Mouse (Mus musculus) liver, postnatal 0 days (tissue): ENCODE results near the gene Cmtm4. TPM values are rescaled to one million over a fixed set of nuclear protein-coding genes. Genes with fewer than 3 reads are reported as not detected.

Source experiments
- ATAC-seq: fragments of 200-750 bp; cut with Nextera tagmentation; 2 replicates; pipeline ENCODE4 v1.8.0; 2017; ENCODE audit warnings: mild to moderate bottlenecking, moderate library complexity
- DNase-seq: peaks from one replicate; pipeline ENCODE4 v3.0.0-alpha.2; 2016
- H3K27ac ChIP-seq: fragments of 300-500 bp; sonication (generic); 2 replicates; pipeline ENCODE4 v1.5.1; 2014; ENCODE audit warnings: antibody characterized with exemption, moderate library complexity, mild to moderate bottlenecking, low read depth
- H3K27me3 ChIP-seq: fragments of 300-500 bp; sonication (generic); 2 replicates; pipeline ENCODE4 v1.6.1; 2014; ENCODE audit warnings: low read length, control low read depth, mixed read lengths; ENCODE audit not compliant: insufficient read depth
- H3K36me3 ChIP-seq: fragments of 300-500 bp; sonication (generic); replicated peaks from 2 replicates; pipeline ENCODE4 v1.6.1; 2014; ENCODE audit warnings: mild to moderate bottlenecking, control low read depth, low read length, moderate library complexity, mixed read lengths; ENCODE audit not compliant: insufficient read depth
- H3K4me1 ChIP-seq: fragments of 300-500 bp; sonication (generic); 2 replicates; pipeline ENCODE4 v1.6.1; 2014; ENCODE audit warnings: antibody characterized with exemption, mild to moderate bottlenecking, control low read depth; ENCODE audit not compliant: insufficient read depth
- H3K4me2 ChIP-seq: fragments of 300-500 bp; sonication (generic); 2 replicates; pipeline ENCODE4 v1.6.1; 2014; ENCODE audit warnings: low read depth, mild to moderate bottlenecking, low read length, moderate library complexity, mixed read lengths
- H3K4me3 ChIP-seq: fragments of 300-500 bp; sonication (generic); 2 replicates; pipeline ENCODE4 v1.5.1; 2014; ENCODE audit warnings: low read depth, low read length
- H3K9ac ChIP-seq: fragments of 300-500 bp; sonication (generic); replicated peaks from 2 replicates; pipeline ENCODE4 v1.6.1; 2014; ENCODE audit warnings: mild to moderate bottlenecking, moderate library complexity
- H3K9me3 ChIP-seq: fragments of 300-500 bp; sonication (generic); 2 replicates; pipeline ENCODE4 v1.6.1; 2016; ENCODE audit warnings: mild to moderate bottlenecking, control low read depth, low read length, mixed read lengths
- CTCF ChIP-seq: sonication (generic); IDR thresholded peaks from 2 replicates; pipeline ENCODE4 v1.5.1; 2016; ENCODE audit warnings: antibody characterized with exemption, low read depth
- EP300 ChIP-seq: IDR thresholded peaks from 2 replicates; pipeline ENCODE4 v1.6.1; 2016; ENCODE audit warnings: antibody characterized with exemption, low read depth, mild to moderate bottlenecking
- WGBS: fragments of 180-500 bp; shearing (Covaris S2); extraction: QIAGEN DNeasy Blood & Tissue Kit; methylation state at CpG from one replicate; pipeline ENCODE4 v1.1.7; 2014; ENCODE audit not compliant: insufficient replicate concordance; 5-methylcytosine and 5-hydroxymethylcytosine counted together
- polyA plus RNA-seq: library from polyadenylated mRNA; unstranded; fragments of >200 nt; fragmentation: Nextera tagmentation; extraction: Ambion mirVana; gene quantifications from 2 replicates; pipeline ENCODE4 v1.2.1, GENCODE M21; 2015

Cmtm4 gene
- polyA plus RNA-seq, 1 experiment from 2014 or later: 0.94 TPM

DNA sequence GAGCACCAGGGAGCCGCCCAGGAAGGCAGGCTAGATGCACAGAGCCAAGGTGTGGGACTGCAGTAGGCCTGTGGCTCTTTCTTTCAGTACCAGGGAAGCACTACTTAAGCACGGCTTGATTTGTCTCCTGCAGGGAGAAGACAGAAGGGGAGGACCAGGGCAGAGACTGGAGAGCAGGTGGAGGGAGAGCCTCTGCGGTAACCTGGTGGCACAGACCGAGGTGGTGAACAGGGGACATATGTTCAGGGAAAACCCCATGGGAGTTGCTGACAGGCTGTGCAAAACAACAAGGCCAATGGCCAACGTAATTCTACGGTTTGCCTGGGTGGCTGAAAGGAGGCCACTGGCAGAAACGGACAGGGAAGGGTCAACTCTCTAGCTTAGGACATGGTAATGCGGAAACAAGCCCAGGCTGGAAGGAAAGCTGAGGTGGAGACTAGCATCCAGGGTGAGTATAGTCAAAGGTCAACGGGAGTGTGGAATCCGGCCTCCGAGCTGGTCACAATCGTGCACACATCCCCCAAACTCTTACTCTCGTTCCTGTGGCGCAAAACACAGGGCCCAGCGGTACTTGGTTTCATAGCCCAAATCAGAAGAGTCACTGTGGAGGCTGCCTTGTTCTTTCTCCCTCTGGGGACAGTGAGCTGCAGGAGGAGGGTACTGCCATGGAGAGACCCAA, 35.7 kb downstream of the Cmtm4 start:
- Histone ChIP-seq H3K9ac (peak overlapping the region; percentile 7; the same call in 1 of the 2 replicates), H3K36me3 (no peaks in the 10 kb centered on the region), H3K9me3 (no peaks in the 10 kb centered on the region), H3K4me2 (no peak overlapping the region), H3K4me1 (peaks cover 4% of the 10 kb centered on the region; the same call in 1 of the 2 replicates), H3K27ac (no peak overlapping the region), H3K4me3 (no peak overlapping the region), H3K27me3 (no peaks in the 10 kb centered on the region)
- TF ChIP-seq CTCF (no peak), EP300 (no peak)
- peak; percentile 58; the same call in 1 of the 2 replicates for ATAC-seq
- DNase-seq: no peak
- 59% methylated on average over 15 of the region's 15 CpGs for WGBS

DNA sequence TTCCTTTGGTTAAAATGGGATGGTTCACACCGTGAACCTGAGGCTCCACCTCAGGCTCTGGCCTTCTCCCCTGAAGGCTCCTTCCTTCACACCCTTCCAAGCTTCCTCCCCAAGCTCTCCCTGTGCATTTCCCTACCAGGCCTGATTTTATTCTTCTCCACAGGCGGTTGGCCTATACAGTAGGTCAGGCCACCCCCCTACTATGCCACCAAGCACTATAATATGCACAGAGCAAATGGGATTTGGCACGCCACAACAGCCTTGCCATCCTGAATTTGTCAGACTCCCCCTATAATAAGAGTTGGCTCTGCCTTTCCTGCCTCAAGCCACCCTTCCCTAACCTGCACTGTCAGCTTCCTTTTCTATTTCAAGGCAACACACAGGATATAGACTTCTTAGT, 37.0 kb downstream of the Cmtm4 start:
- Histone ChIP-seq H3K9me3 (no peaks in the 10 kb centered on the region), H3K4me1 (peaks cover 4% of the 10 kb centered on the region; the same call in 1 of the 2 replicates), H3K27me3 (no peaks in the 10 kb centered on the region), H3K4me3 (no peak overlapping the region), H3K4me2 (no peak overlapping the region), H3K27ac (no peak overlapping the region), H3K36me3 (no peaks in the 10 kb centered on the region), H3K9ac (no peak overlapping the region)
- ATAC-seq (no peak), DNase-seq (no peak)
- 73% methylated on average over 3 of the region's 3 CpGs for WGBS
- TF ChIP-seq CTCF (no peak), EP300 (no peak)

DNA sequence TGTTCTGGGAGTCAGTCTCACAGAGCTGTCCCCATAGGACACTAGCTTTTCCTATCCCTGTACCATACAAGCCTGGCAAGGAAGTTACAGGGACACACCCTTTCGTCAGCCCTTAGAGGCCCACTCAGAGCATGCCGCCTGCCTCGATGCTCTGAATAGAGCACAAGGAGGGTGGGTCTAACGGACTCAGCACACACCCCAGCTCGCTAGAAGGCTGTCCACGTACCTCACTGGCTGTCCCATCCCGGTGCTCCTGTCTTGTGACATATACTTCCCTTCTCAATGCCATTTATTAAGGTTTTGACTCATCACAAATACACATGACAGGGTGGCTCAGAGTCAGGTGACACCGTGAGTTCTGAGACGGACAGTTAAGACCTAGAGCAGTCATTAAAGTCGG, 41.1 kb downstream of the Cmtm4 start:
- ATAC-seq (no peak), DNase-seq (no peak)
- Histone ChIP-seq H3K27me3 (no peaks in the 10 kb centered on the region), H3K27ac (no peak overlapping the region), H3K4me1 (no peaks in the 10 kb centered on the region), H3K9ac (no peak overlapping the region), H3K9me3 (no peaks in the 10 kb centered on the region), H3K36me3 (0 out of 2 replicates have a peak, but pooled peaks cover 2% of the 10 kb centered on the region), H3K4me3 (no peak overlapping the region), H3K4me2 (no peak overlapping the region)
- WGBS: 83% methylated on average over 10 of the region's 10 CpGs
- TF ChIP-seq EP300 (no peak), CTCF (no peak)

DNA sequence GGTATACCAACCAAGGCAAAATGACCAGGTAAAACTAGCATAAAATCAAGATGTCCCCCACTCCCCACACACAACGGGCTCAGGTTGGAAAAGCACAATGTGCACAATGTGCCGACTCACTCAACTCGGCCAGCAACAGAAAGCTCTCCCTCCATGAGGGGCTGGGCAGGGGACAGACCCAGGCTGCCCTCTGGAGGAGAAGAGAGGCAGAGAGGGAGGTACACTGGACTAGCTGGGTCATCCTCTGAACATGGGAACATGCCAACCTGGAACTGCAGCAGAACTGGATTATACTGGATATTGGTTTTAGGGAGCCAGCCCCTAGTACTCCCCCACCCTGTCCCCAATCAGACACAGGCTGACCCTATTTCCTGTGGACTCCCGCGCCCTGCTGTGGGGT, 42.4 kb downstream of the Cmtm4 start:
- H3K4me1 ChIP-seq: no peaks in the 10 kb centered on the region

DNA sequence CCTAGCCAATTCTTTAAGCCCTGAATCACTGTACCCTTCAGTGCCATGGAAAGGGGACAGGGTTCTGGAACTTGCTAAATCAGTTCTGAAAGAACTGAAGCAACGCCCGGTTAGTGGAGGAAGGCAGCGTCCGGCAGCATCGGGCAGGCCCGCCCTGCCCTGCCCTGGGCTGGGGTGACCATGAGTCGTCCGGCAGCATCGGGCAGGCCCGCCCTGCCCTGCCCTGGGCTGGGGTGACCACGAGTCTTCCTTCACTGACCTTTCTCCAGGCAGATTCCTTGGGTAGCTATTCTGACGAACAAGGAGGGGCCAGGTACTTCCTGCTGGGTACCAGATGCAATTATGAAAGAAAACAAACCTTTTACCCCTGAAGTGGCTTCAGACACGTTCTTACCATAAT, 45.6 kb downstream of the Cmtm4 start:
- H3K36me3 ChIP-seq: 0 out of 2 replicates have a peak, but pooled peaks cover 6% of the 10 kb centered on the region
- no peaks in the 10 kb centered on the region for H3K9me3 ChIP-seq
- ATAC-seq: no peak
- WGBS: 70% methylated on average over 13 of the region's 13 CpGs
- no peak overlapping the region for H3K4me3 ChIP-seq
- H3K27ac ChIP-seq: no peak overlapping the region
- no peaks in the 10 kb centered on the region for H3K4me1 ChIP-seq
- H3K27me3 ChIP-seq: no peaks in the 10 kb centered on the region
- no peak overlapping the region for H3K9ac ChIP-seq
- H3K4me2 ChIP-seq: no peak overlapping the region
- TF ChIP-seq EP300 (no peak), CTCF (no peak)
- no peak for DNase-seq

More for the DNA sequence above, 42.4 kb downstream of the Cmtm4 start:
- no peak for ATAC-seq
- 0 out of 2 replicates have a peak, but pooled peaks cover 2% of the 10 kb centered on the region for H3K36me3 ChIP-seq
- no peak overlapping the region for H3K4me3 ChIP-seq
- no peaks in the 10 kb centered on the region for H3K27me3 ChIP-seq
- DNase-seq: no peak
- H3K9ac ChIP-seq: no peak overlapping the region
- no peaks in the 10 kb centered on the region for H3K9me3 ChIP-seq
- TF ChIP-seq CTCF (peak; percentile 44), EP300 (no peak)
- no peak overlapping the region for H3K27ac ChIP-seq
- 51% methylated on average over 5 of the region's 5 CpGs for WGBS
- no peak overlapping the region for H3K4me2 ChIP-seq

DNA sequence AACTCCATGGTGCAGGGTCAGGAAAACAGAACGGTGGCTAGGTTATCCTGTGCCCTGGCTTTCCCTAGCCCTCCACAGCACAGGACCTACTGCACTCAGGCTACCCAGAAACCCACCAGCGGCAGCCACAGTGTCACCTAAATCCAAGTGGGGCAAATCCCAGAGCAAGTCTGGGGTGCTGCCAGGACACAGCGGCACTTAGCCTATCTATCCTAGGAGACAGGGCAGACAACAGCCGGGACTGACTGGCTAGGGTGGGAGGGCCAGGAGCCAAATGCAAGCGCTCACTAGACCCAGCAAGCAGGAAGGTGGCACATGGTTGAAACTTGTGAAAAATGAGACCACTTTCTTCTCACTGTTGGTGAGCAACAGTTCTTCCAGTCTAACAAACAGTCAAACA, 46.6 kb downstream of the Cmtm4 start:
- Histone ChIP-seq H3K27me3 (no peaks in the 10 kb centered on the region), H3K4me3 (no peak overlapping the region), H3K9me3 (no peaks in the 10 kb centered on the region), H3K4me1 (no peaks in the 10 kb centered on the region), H3K4me2 (no peak overlapping the region), H3K9ac (no peak overlapping the region), H3K36me3 (0 out of 2 replicates have a peak, but pooled peaks cover 6% of the 10 kb centered on the region), H3K27ac (no peak overlapping the region; the same call in 1 of the 2 replicates)
- no peak for ATAC-seq
- TF ChIP-seq CTCF: no peak
- no peak for DNase-seq
- 75% methylated on average over 5 of the region's 5 CpGs for WGBS
